Mouse (Mus musculus) liver, postnatal 0 days (tissue): ENCODE results near the gene Kmt5a.

Experiments
- CTCF ChIP-seq: sonication (generic); IDR thresholded peaks from 2 replicates; pipeline ENCODE4 v1.5.1; 2016; ENCODE audit warnings: antibody characterized with exemption, low read depth
- EP300 ChIP-seq: IDR thresholded peaks from 2 replicates; pipeline ENCODE4 v1.6.1; 2016; ENCODE audit warnings: antibody characterized with exemption, low read depth, mild to moderate bottlenecking

DNA sequence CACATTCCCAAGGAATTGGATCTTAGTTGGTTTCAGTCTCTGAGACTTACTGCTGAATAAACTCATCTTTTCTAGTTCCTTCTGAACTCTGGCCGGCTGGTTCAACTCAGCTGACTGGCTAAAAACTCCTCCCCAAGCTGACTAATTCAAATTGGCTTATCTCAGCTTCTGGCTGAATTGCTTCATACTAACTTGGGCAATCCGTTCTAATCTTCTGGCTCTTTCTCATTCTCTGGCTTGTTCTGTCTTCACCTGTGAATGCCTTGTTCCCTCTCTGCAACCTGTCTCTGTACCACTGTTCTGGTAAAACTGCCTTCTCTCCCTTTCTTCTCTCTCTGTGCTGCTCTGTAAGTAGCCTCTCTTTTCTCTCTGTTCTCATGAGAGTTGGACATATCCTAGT lies 2.9 kb downstream of the Kmt5a start:
- no peak for TF ChIP-seq CTCF
- no peak for TF ChIP-seq EP300
